Mouse (Mus musculus): Measurements from ENCODE around the gene Tgfb1.

GRCm38 (mm10) chr7:25718788-25719417 is 32.1 kb downstream of the Tgfb1 start, which contains the start of gene Ccdc97:
- TF ChIP-seq CTCF (IDR thresholded peaks at IDR 0.05) = 0 out of 2 replicates have a peak, but pooled peaks have one; percentile 5
- TF ChIP-seq EP300 (IDR thresholded peaks at IDR 0.05) = peak; percentile 54; the same call in 1 of the 2 replicates

Data from lung, postnatal 0 days (tissue).